Mouse (Mus musculus) CH12.LX (cell line): ENCODE results near the gene Mapk6. TPM values are rescaled to one million over a fixed set of nuclear protein-coding genes. Genes with fewer than 3 reads are reported as not detected.

Experiments
- DNase-seq: peaks from one replicate; pipeline ENCODE4 v3.0.0-alpha.2; 2013; ENCODE audit errors: extremely low read depth
- H3K27ac ChIP-seq: 2 replicates; pipeline ENCODE4 v1.5.1; 2012; ENCODE audit warnings: low read depth, mild to moderate bottlenecking, control low read depth, moderate library complexity; ENCODE audit not compliant: insufficient read depth
- H3K27me3 ChIP-seq: replicated peaks from 2 replicates; pipeline ENCODE3; 2012; ENCODE audit warnings: inconsistent platforms
- H3K36me3 ChIP-seq, 2 experiments: replicated peaks in 1 of 2; 2 replicates each; pipeline versions ENCODE3 to v1.6.1; 2012; ENCODE audit warnings: inconsistent platforms in 1 of 2, low read length in 1 of 2, mild to moderate bottlenecking in 1 of 2, mixed read lengths in 1 of 2, moderate library complexity in 1 of 2; ENCODE audit not compliant: control insufficient read depth in 1 of 2, insufficient read depth in 1 of 2
- H3K4me1 ChIP-seq, 2 experiments: 2 replicates each; pipeline ENCODE4 v1.6.1; 2012; ENCODE audit warnings: inconsistent platforms in 1 of 2, moderate library complexity in 1 of 2; ENCODE audit not compliant: insufficient read depth in 2 of 2, control insufficient read depth in 1 of 2
- H3K4me2 ChIP-seq: 2 replicates; pipeline ENCODE4 v1.6.1; 2012; ENCODE audit warnings: low read depth, mild to moderate bottlenecking, control low read depth; ENCODE audit not compliant: poor library complexity, insufficient read depth, severe bottlenecking
- H3K4me3 ChIP-seq, 3 experiments: fragments of 150-350 bp in 1 of 3; sonication (generic) in 1 of 3; replicated peaks in 1 of 3; 2 replicates each; pipeline versions ENCODE3 to v1.5.1; 2011 to 2012; ENCODE audit warnings: low read depth in 2 of 3, low read length in 2 of 3, mild to moderate bottlenecking in 2 of 3, moderate library complexity in 2 of 3, control low read depth in 1 of 3, improper control_type of control experiment in 1 of 3, inconsistent platforms in 1 of 3, mixed read lengths in 1 of 3; ENCODE audit not compliant: poor library complexity in 1 of 3
- H3K79me2 ChIP-seq: replicated peaks from 2 replicates; pipeline ENCODE4 v1.6.1; 2012; ENCODE audit warnings: mild to moderate bottlenecking, moderate library complexity; ENCODE audit not compliant: control insufficient read depth, poor library complexity, insufficient read depth, severe bottlenecking; ENCODE audit errors: extremely low read depth
- H3K9ac ChIP-seq: 2 replicates; pipeline ENCODE4 v1.6.1; 2012; ENCODE audit warnings: low read depth, mild to moderate bottlenecking, control low read depth, moderate library complexity; ENCODE audit not compliant: insufficient read depth
- H3K9me3 ChIP-seq: replicated peaks from 2 replicates; pipeline ENCODE3; 2012; ENCODE audit warnings: low read length, inconsistent platforms, mixed read lengths
- BHLHE40 ChIP-seq: IDR thresholded peaks from 2 replicates; pipeline ENCODE4 v1.6.1; 2011; ENCODE audit warnings: mild to moderate bottlenecking, low read depth, low read length, improper control_type of control experiment
- CHD2 ChIP-seq: IDR thresholded peaks from 2 replicates; pipeline ENCODE4 v1.6.1; 2011; ENCODE audit warnings: low read length, improper control_type of control experiment
- CTCF ChIP-seq, 2 experiments: IDR thresholded peaks in 1 of 2; conservative IDR thresholded peaks in 1 of 2; 2 replicates each; pipeline ENCODE4 v1.5.1; 2011 to 2012; ENCODE audit warnings: low read depth in 2 of 2, low read length in 2 of 2, improper control_type of control experiment in 1 of 2, inconsistent platforms in 1 of 2, mild to moderate bottlenecking in 1 of 2, moderate library complexity in 1 of 2
- E2F4 ChIP-seq: IDR thresholded peaks from 2 replicates; pipeline ENCODE4 v1.6.1; 2011; ENCODE audit warnings: low read depth, low read length, improper control_type of control experiment; ENCODE audit not compliant: insufficient replicate concordance
- GABPA ChIP-seq: IDR thresholded peaks from 2 replicates; pipeline ENCODE4 v1.6.1; 2012; ENCODE audit warnings: low read depth, low read length, improper control_type of control experiment, inconsistent platforms; ENCODE audit not compliant: insufficient replicate concordance
- IRF4 ChIP-seq: IDR thresholded peaks from 2 replicates; pipeline ENCODE4 v1.6.1; 2014; ENCODE audit warnings: low read depth, mild to moderate bottlenecking, inconsistent platforms, low read length, improper control_type of control experiment
- JUN ChIP-seq: IDR thresholded peaks from 2 replicates; pipeline ENCODE4 v1.6.1; 2011; ENCODE audit warnings: low read depth, mild to moderate bottlenecking, low read length, improper control_type of control experiment, moderate library complexity; ENCODE audit not compliant: insufficient read depth
- JUND ChIP-seq: conservative IDR thresholded peaks from 2 replicates; pipeline ENCODE4 v1.6.1; 2011; ENCODE audit warnings: low read depth, low read length, improper control_type of control experiment
- KAT2A ChIP-seq: IDR thresholded peaks from 2 replicates; pipeline ENCODE4 v1.6.1; 2012; ENCODE audit warnings: low read length, improper control_type of control experiment, inconsistent platforms; ENCODE audit not compliant: insufficient replicate concordance
- MAFK ChIP-seq: IDR thresholded peaks from 2 replicates; pipeline ENCODE4 v1.6.1; 2011; ENCODE audit warnings: low read length, improper control_type of control experiment; ENCODE audit not compliant: insufficient replicate concordance
- MAX ChIP-seq: IDR thresholded peaks from 2 replicates; pipeline ENCODE4 v1.6.1; 2011; ENCODE audit warnings: low read length, improper control_type of control experiment
- MAZ ChIP-seq: IDR thresholded peaks from 2 replicates; pipeline ENCODE4 v1.6.1; 2012; ENCODE audit warnings: low read depth, mild to moderate bottlenecking, inconsistent platforms, low read length, improper control_type of control experiment, moderate library complexity
- MXI1 ChIP-seq: IDR thresholded peaks from 2 replicates; pipeline ENCODE4 v1.6.1; 2011; ENCODE audit warnings: mild to moderate bottlenecking, low read depth, low read length, improper control_type of control experiment
- NELFE ChIP-seq: IDR thresholded peaks from 2 replicates; pipeline ENCODE4 v1.6.1; 2011; ENCODE audit warnings: low read depth, low read length, improper control_type of control experiment
- POLR2A ChIP-seq: IDR thresholded peaks from 2 replicates; pipeline ENCODE4 v1.6.1; 2011; ENCODE audit warnings: low read depth, mild to moderate bottlenecking, improper control_type of control experiment, low read length
- POLR2AphosphoS2 ChIP-seq: IDR thresholded peaks from 2 replicates; pipeline ENCODE4 v1.6.1; 2011; ENCODE audit warnings: low read depth, low read length, improper control_type of control experiment
- RAD21 ChIP-seq: IDR thresholded peaks from 2 replicates; pipeline ENCODE4 v1.6.1; 2011; ENCODE audit warnings: low read depth, mild to moderate bottlenecking, low read length, improper control_type of control experiment, moderate library complexity
- RCOR1 ChIP-seq: conservative IDR thresholded peaks from 2 replicates; pipeline ENCODE4 v1.6.1; 2012; ENCODE audit warnings: low read depth, mild to moderate bottlenecking, inconsistent platforms, low read length, improper control_type of control experiment
- SIN3A ChIP-seq: IDR thresholded peaks from 2 replicates; pipeline ENCODE4 v1.6.1; 2012; ENCODE audit warnings: low read length, improper control_type of control experiment, inconsistent platforms
- UBTF ChIP-seq: IDR thresholded peaks from 2 replicates; pipeline ENCODE4 v1.6.1; 2012; ENCODE audit warnings: low read depth, mild to moderate bottlenecking, inconsistent platforms, low read length, improper control_type of control experiment, moderate library complexity
- USF2 ChIP-seq: conservative IDR thresholded peaks from 2 replicates; pipeline ENCODE4 v1.6.1; 2011; ENCODE audit warnings: low read depth, low read length, improper control_type of control experiment
- ZC3H11A ChIP-seq: IDR thresholded peaks from 2 replicates; pipeline ENCODE4 v1.6.1; 2012; ENCODE audit warnings: low read depth, mild to moderate bottlenecking, inconsistent platforms, low read length, improper control_type of control experiment
- ZMIZ1 ChIP-seq: IDR thresholded peaks from 2 replicates; pipeline ENCODE4 v1.6.1; 2012; ENCODE audit warnings: low read depth, mild to moderate bottlenecking, inconsistent platforms, low read length, improper control_type of control experiment
- ZNF384 ChIP-seq: IDR thresholded peaks from 2 replicates; pipeline ENCODE4 v1.6.1; 2012; ENCODE audit warnings: low read depth, low read length, improper control_type of control experiment, inconsistent platforms
- dilution Hi-C: fragments of 300-500 bp; cut with MboI; formaldehyde crosslinking; loops from 2 replicates; pipeline ENCODE4 v1.14.3; 2020; ENCODE audit warnings: low sequenced_read_pairs; ENCODE audit not compliant: extremely low pct_unique_long_range_greater_than_20kb, extremely low pct_ligation_motif_present
- in situ Hi-C: fragments of 300-500 bp; cut with MboI; formaldehyde crosslinking; loops from 3 replicates; pipeline ENCODE4 v1.14.3; 2019; ENCODE audit warnings: low sequenced_read_pairs, low pct_ligation_motif_present, low pct_unique_long_range_greater_than_20kb, mixed read lengths
- polyA plus RNA-seq: library from polyadenylated mRNA; unstranded; fragments of >175 nt; gene quantifications from 2 replicates; pipeline ENCODE4 v1.2.1, GENCODE M21; 2012; ENCODE audit warnings: low read depth; ENCODE audit not compliant: insufficient read length
- total RNA-seq, 2 experiments: library from RNA; depleted of rRNA; stranded (reverse); fragments of 300-350 nt in 1 of 2; fragments of >200 nt in 1 of 2; gene quantifications; 2 replicates each; pipeline ENCODE4 v1.2.3; 2012 to 2014

Gene Mapk6
- total and polyA plus RNA-seq, 3 experiments = 23.3 to 62.2 (median 34.2) TPM

DNA sequence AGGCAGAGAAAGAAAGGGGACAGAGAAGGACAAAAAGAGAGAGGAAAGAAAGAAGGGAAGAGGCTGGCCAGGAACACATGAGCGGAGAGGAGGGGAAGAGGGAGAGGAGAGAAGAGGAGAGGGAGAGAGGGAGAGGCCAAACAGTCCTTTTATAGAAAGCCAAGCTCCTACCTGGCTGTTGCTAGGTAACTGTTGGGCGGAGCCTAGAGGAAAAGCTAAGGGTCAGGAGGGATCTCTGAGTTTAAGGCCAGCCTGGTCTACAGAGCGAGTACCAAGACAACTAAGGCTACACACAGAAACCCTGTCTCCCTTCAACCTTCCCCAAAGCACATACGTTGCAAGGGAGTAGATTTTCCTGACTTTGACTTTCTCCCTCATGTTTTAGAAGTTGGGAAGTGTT is 25.5 kb upstream of the Mapk6 start:
- Histone ChIP-seq H3K4me1 (peaks cover 12 to 51% of the 10 kb centered on the region in 2 experiments), H3K27ac (peak overlapping the region; percentile 74), H3K27me3 (no peaks in the 10 kb centered on the region), H3K36me3 (no peaks in the 10 kb centered on the region), H3K9me3 (no peaks in the 10 kb centered on the region), H3K4me3 (no peak overlapping the region), H3K9ac (peak overlapping the region; percentile 50), H3K79me2 (no peaks in the 10 kb centered on the region), H3K4me2 (peak overlapping the region; percentile 90; the same call in 1 of the 2 replicates)
- TF ChIP-seq CHD2 = no peak
- TF ChIP-seq MAX = no peak
- no peak for TF ChIP-seq ZC3H11A
- TF ChIP-seq ZNF384 = no peak
- dilution Hi-C loops (no loop called here), in situ Hi-C loops (loop anchor here (10.0 kb wide), 1 partner anchor 120 kb away; no protein-coding TSS in a partner anchor)
- DNase-seq = no peak

GRCm38 (mm10) chr9:75434872-75435271 is 25.1 kb upstream of the Mapk6 start:
- no peak overlapping the region for H3K4me3 ChIP-seq
- no peaks in the 10 kb centered on the region for H3K36me3 ChIP-seq
- H3K9me3 ChIP-seq = no peaks in the 10 kb centered on the region
- TF ChIP-seq MXI1 (peak; percentile 66), RAD21 (no peak)
- dilution Hi-C loops = no loop called here
- H3K79me2 ChIP-seq = no peaks in the 10 kb centered on the region
- H3K4me1 ChIP-seq = peaks cover 12 to 51% of the 10 kb centered on the region in 2 experiments
- in situ Hi-C loops = loop anchor here (10.0 kb wide), 1 partner anchor 120 kb away; no protein-coding TSS in a partner anchor
- DNase-seq = no peak
- H3K4me2 ChIP-seq = 0 out of 2 replicates have a peak overlapping the region, but pooled peaks have one; percentile 39
- peak overlapping the region; percentile 15; the same call in 1 of the 2 replicates for H3K9ac ChIP-seq
- H3K27ac ChIP-seq = peak overlapping the region; percentile 74
- no peaks in the 10 kb centered on the region for H3K27me3 ChIP-seq

DNA sequence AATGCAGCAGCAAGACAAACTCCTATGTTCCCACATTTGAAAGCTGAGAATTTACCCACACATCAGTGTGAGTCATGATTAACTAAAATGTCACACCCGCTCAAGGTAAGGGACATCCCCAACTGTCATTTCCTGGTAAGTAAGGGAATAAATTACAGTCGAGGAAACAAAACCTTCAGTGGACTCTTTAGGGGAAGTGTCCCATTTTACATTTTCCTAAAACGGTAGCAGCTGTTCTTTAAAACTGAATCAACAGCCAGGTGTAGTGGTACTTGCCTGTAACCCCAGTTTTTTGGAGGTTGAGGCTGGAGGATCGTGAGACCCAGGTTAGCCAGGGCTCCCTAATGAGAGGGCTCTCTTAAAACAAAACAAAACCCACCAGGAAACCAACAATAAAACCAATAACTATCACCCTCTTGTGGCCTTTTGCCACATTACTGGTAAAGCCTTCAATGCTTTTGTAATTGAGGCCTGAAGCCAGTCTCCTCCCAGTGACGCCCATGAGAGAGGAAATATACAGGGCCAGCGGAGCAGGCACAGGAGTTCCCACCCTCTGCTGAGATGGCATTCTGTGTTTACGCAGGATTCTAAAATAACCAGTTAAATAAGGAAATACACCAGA is 24.5 kb upstream of the Mapk6 start:
- H3K79me2 ChIP-seq = no peaks in the 10 kb centered on the region
- H3K4me2 ChIP-seq = peak overlapping the region; percentile 14; the same call in 1 of the 2 replicates
- DNase-seq = peak; percentile 93
- H3K27ac ChIP-seq = peak overlapping the region; percentile 74
- peaks cover 12 to 57% of the 10 kb centered on the region in 2 experiments for H3K4me1 ChIP-seq
- in situ Hi-C loops = loop anchor here (10.0 kb wide), 1 partner anchor 119 kb away; no protein-coding TSS in a partner anchor
- H3K9ac ChIP-seq = peak overlapping the region; percentile 15; the same call in 1 of the 2 replicates
- peak overlapping the region in 1 of 3 experiments; percentile 19 for H3K4me3 ChIP-seq
- no peaks in the 10 kb centered on the region for H3K27me3 ChIP-seq
- no peaks in the 10 kb centered on the region for H3K9me3 ChIP-seq
- no peaks in the 10 kb centered on the region for H3K36me3 ChIP-seq
- dilution Hi-C loops = no loop called here
- TF ChIP-seq ZMIZ1 = no peak; the same call in 1 of the 2 replicates
- no peak for TF ChIP-seq USF2
- TF ChIP-seq GABPA = no peak
- TF ChIP-seq BHLHE40 = peak; percentile 85
- peak; percentile 62 for TF ChIP-seq ZNF384
- TF ChIP-seq CTCF (conservative IDR thresholded peaks at IDR 0.05 in 1 of 2, IDR thresholded peaks at IDR 0.05 in 1 of 2; ENCODE audit: low read depth in 2 of 2, low read length in 2 of 2) = peak; percentile 25 to 75; a peak in 3 of 4 replicates
- peak; percentile 89 for TF ChIP-seq SIN3A
- peak; percentile 74 for TF ChIP-seq JUND
- peak; percentile 59 for TF ChIP-seq RCOR1
- peak; percentile 19; the same call in 1 of the 2 replicates for TF ChIP-seq POLR2A
- TF ChIP-seq MAZ = peak; percentile 65; the same call in 1 of the 2 replicates
- no peak; the same call in 1 of the 2 replicates for TF ChIP-seq E2F4
- TF ChIP-seq KAT2A = 0 out of 2 replicates have a peak, but pooled peaks have one; percentile 21
- peak; percentile 68; the same call in 1 of the 2 replicates for TF ChIP-seq CHD2
- no peak for TF ChIP-seq UBTF
- TF ChIP-seq IRF4 = peak; percentile 73
- TF ChIP-seq JUN = peak; percentile 64
- no peak; the same call in 1 of the 2 replicates for TF ChIP-seq NELFE
- no peak for TF ChIP-seq POLR2AphosphoS2
- TF ChIP-seq MAFK = no peak
